Mouse (Mus musculus) layer of hippocampus, adult 11-12 months (tissue): ENCODE results near the gene Myo10.
"Not testable (repeated sequence)": the region's sequence is repeated elsewhere in the genome, so short reads cannot be mapped to it uniquely, and the experiment has no call there.

Experiments used
- DNase-seq: peaks from one replicate; pipeline ENCODE4 v3.0.0; 2022; ENCODE audit warnings: low spot score

Gene Myo10

GRCm38 (mm10) chr15:25690746-25691105 lies 68.4 kb downstream of the Myo10 start:
- no peak for DNase-seq

- DNase-seq, result no peak
These were observed 70.1 kb downstream of the Myo10 start for GRCm38 (mm10) chr15:25692254-25692950.

- DNase-seq, result no peak
These were observed 71.4 kb downstream of the Myo10 start for GRCm38 (mm10) chr15:25693708-25694107.

GRCm38 (mm10) chr15:25694749-25695148 lies 72.4 kb downstream of the Myo10 start:
- DNase-seq, result no peak

GRCm38 (mm10) chr15:25695253-25695652 lies 72.9 kb downstream of the Myo10 start:
- DNase-seq, result no peak

GRCm38 (mm10) chr15:25695883-25696282 lies 73.6 kb downstream of the Myo10 start:
- no peak for DNase-seq

- no peak for DNase-seq
These were observed 74.3 kb downstream of the Myo10 start for GRCm38 (mm10) chr15:25696660-25697059.

GRCm38 (mm10) chr15:25699032-25699557 lies 76.8 kb downstream of the Myo10 start:
- no peak for DNase-seq

- DNase-seq, result no peak
These were observed 80.3 kb downstream of the Myo10 start for GRCm38 (mm10) chr15:25702602-25703001.

- DNase-seq, result no peak
These were observed 82.7 kb downstream of the Myo10 start for GRCm38 (mm10) chr15:25704809-25705585.

GRCm38 (mm10) chr15:25706874-25707554 lies 84.7 kb downstream of the Myo10 start:
- no peak for DNase-seq

- no peak for DNase-seq
These were observed 85.6 kb downstream of the Myo10 start for GRCm38 (mm10) chr15:25707891-25708290.

- no peak for DNase-seq
These were observed 88.6 kb downstream of the Myo10 start for GRCm38 (mm10) chr15:25710876-25711275.

GRCm38 (mm10) chr15:25712877-25713276 lies 90.6 kb downstream of the Myo10 start:
- DNase-seq, result no peak

GRCm38 (mm10) chr15:25713587-25714361 lies 91.4 kb downstream of the Myo10 start:
- DNase-seq, result peak; percentile 45

- DNase-seq, result no peak
These were observed 93.1 kb downstream of the Myo10 start for GRCm38 (mm10) chr15:25715218-25715995.

GRCm38 (mm10) chr15:25715996-25716395 lies 93.7 kb downstream of the Myo10 start:
- no peak for DNase-seq

- peak; percentile 83 for DNase-seq
These were observed 94.7 kb downstream of the Myo10 start for GRCm38 (mm10) chr15:25717006-25717405.

- DNase-seq, result not testable (repeated sequence)
These were observed 95.8 kb downstream of the Myo10 start for GRCm38 (mm10) chr15:25718104-25718503.

GRCm38 (mm10) chr15:25719270-25719669 lies 96.9 kb downstream of the Myo10 start:
- no peak for DNase-seq

GRCm38 (mm10) chr15:25720263-25720662 lies 97.9 kb downstream of the Myo10 start:
- DNase-seq, result no peak
